Mouse (Mus musculus) hindbrain, embryonic 16.5 days (tissue): ENCODE data around the gene Dhrs13. TPM values are rescaled to one million over a fixed set of nuclear protein-coding genes. Genes with fewer than 3 reads are reported as not detected.

ENCODE experiments used
- ATAC-seq: fragments of 200-750 bp; cut with Nextera tagmentation; 2 replicates; pipeline ENCODE4 v1.8.0; 2017; ENCODE audit warnings: moderate TSS enrichment, moderate library complexity
- H3K27ac ChIP-seq: fragments of 300-500 bp; sonication (generic); 2 replicates; pipeline ENCODE4 v1.5.1; 2014; ENCODE audit warnings: low read depth, mild to moderate bottlenecking, control low read depth, low read length, moderate library complexity
- H3K27me3 ChIP-seq: fragments of 300-500 bp; sonication (generic); replicated peaks from 2 replicates; pipeline ENCODE4 v1.6.1; 2014; ENCODE audit warnings: low read length; ENCODE audit not compliant: control insufficient read depth, insufficient read depth
- H3K36me3 ChIP-seq: fragments of 300-500 bp; sonication (generic); 2 replicates; pipeline ENCODE4 v1.6.1; 2014; ENCODE audit warnings: mild to moderate bottlenecking, low read length, moderate library complexity, mixed read lengths; ENCODE audit not compliant: control insufficient read depth, insufficient read depth
- H3K4me1 ChIP-seq: fragments of 300-500 bp; sonication (generic); 2 replicates; pipeline ENCODE4 v1.6.1; 2014; ENCODE audit warnings: low read depth, low read length; ENCODE audit not compliant: control insufficient read depth, insufficient read depth
- H3K4me2 ChIP-seq: fragments of 300-500 bp; sonication (generic); 2 replicates; pipeline ENCODE4 v1.6.1; 2014; ENCODE audit warnings: mild to moderate bottlenecking, low read length, control low read depth, moderate library complexity
- H3K4me3 ChIP-seq: fragments of 300-500 bp; sonication (generic); 2 replicates; pipeline ENCODE4 v1.5.1; 2014; ENCODE audit warnings: mild to moderate bottlenecking, low read length, control low read depth, moderate library complexity
- H3K9ac ChIP-seq: fragments of 300-500 bp; sonication (generic); 2 replicates; pipeline ENCODE4 v1.6.1; 2014; ENCODE audit warnings: low read depth, mild to moderate bottlenecking, control low read depth, low read length, moderate library complexity
- H3K9me3 ChIP-seq: fragments of 300-500 bp; sonication (generic); 2 replicates; pipeline ENCODE4 v1.6.1; 2014; ENCODE audit warnings: mild to moderate bottlenecking, low read length, moderate library complexity; ENCODE audit not compliant: control insufficient read depth
- WGBS: fragments of 180-500 bp; shearing (Covaris S2); extraction: QIAGEN DNeasy Blood & Tissue Kit; methylation state at CpG from one replicate; pipeline ENCODE4 v1.1.7; 2014; 5-methylcytosine and 5-hydroxymethylcytosine counted together
- polyA plus RNA-seq: library from polyadenylated mRNA; unstranded; fragments of >200 nt; fragmentation: Nextera tagmentation; extraction: Ambion mirVana; gene quantifications from 2 replicates; pipeline ENCODE4 v1.2.1, GENCODE M21; 2015

Dhrs13 gene
- polyA plus RNA-seq, 1 experiment from 2014 or later, result 54.5 TPM

DNA sequence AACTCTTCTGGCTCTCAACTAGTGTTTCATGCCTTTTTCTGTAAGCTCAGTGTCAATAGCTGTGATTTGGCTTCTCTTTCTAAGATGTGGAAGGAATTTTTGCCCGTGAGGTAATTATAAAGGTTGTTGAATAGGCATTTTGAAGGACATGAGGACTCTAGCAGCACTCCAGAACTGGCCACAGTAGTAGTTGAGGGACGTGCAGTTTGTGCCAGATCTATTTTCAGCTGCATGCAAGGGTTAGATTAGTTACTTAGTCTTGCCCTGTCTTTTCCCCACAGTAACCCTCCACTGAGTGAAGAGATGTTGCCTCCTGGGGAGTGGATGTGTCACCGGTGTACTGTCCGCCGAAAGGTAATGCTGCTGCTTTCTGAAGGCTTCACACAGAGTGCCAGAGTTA lies 25.6 kb upstream of the Dhrs13 start:
- no peak for ATAC-seq
- H3K4me2 ChIP-seq, result no peak overlapping the region
- 92% methylated on average over 5 of the region's 5 CpGs for WGBS

GRCm38 (mm10) chr11:78019676-78020075 lies 12.4 kb upstream of the Dhrs13 start:
- 24% methylated on average over 4 of the region's 4 CpGs for WGBS

More for the DNA sequence above, 25.6 kb upstream of the Dhrs13 start:
- Histone ChIP-seq H3K4me1 (0 out of 2 replicates have a peak, but pooled peaks cover 2% of the 10 kb centered on the region), H3K27ac (no peak overlapping the region), H3K9me3 (no peaks in the 10 kb centered on the region), H3K27me3 (no peaks in the 10 kb centered on the region), H3K9ac (no peak overlapping the region), H3K36me3 (peaks cover 30% of the 10 kb centered on the region), H3K4me3 (no peak overlapping the region)

GRCm38 (mm10) chr11:78023607-78024006 lies 8.5 kb upstream of the Dhrs13 start:
- Histone ChIP-seq H3K4me3 (no peak overlapping the region), H3K36me3 (peaks cover 36% of the 10 kb centered on the region), H3K27me3 (no peaks in the 10 kb centered on the region), H3K4me2 (no peak overlapping the region), H3K27ac (no peak overlapping the region), H3K9me3 (no peaks in the 10 kb centered on the region), H3K4me1 (no peaks in the 10 kb centered on the region), H3K9ac (no peak overlapping the region)
- ATAC-seq, result no peak
- 87% methylated on average over 8 of the region's 8 CpGs for WGBS

More at GRCm38 (mm10) chr11:78019676-78020075, 12.4 kb upstream of the Dhrs13 start:
- Histone ChIP-seq H3K9ac (no peak overlapping the region), H3K9me3 (no peaks in the 10 kb centered on the region), H3K4me2 (no peak overlapping the region), H3K36me3 (peaks cover 29% of the 10 kb centered on the region), H3K4me1 (no peaks in the 10 kb centered on the region), H3K27ac (no peak overlapping the region), H3K27me3 (no peaks in the 10 kb centered on the region), H3K4me3 (no peak overlapping the region)
- ATAC-seq, result 0 out of 2 replicates have a peak, but pooled peaks have one; percentile 76

- peaks cover 21% of the 10 kb centered on the region for H3K4me1 ChIP-seq
- H3K4me3 ChIP-seq, result no peak overlapping the region
- peaks cover 27% of the 10 kb centered on the region for H3K36me3 ChIP-seq
- H3K27ac ChIP-seq, result no peak overlapping the region
- no peak overlapping the region for H3K4me2 ChIP-seq
- no peaks in the 10 kb centered on the region for H3K9me3 ChIP-seq
- WGBS, result 85% methylated on average over 8 of the region's 8 CpGs
- no peak for ATAC-seq
- H3K27me3 ChIP-seq, result no peaks in the 10 kb centered on the region
- no peak overlapping the region for H3K9ac ChIP-seq
Observed at GRCm38 (mm10) chr11:78029240-78029639, 2.8 kb upstream of the Dhrs13 start.

GRCm38 (mm10) chr11:78030600-78030999 lies 1.5 kb upstream of the Dhrs13 start:
- no peaks in the 10 kb centered on the region for H3K9me3 ChIP-seq
- H3K4me3 ChIP-seq, result no peak overlapping the region
- H3K27me3 ChIP-seq, result no peaks in the 10 kb centered on the region
- ATAC-seq, result no peak
- peaks cover 27% of the 10 kb centered on the region for H3K36me3 ChIP-seq
- H3K4me1 ChIP-seq, result peaks cover 21% of the 10 kb centered on the region
- H3K4me2 ChIP-seq, result no peak overlapping the region
- H3K9ac ChIP-seq, result no peak overlapping the region
- H3K27ac ChIP-seq, result no peak overlapping the region
- 76% methylated on average over 2 of the region's 2 CpGs for WGBS

- Histone ChIP-seq H3K4me1 (peaks cover 21% of the 10 kb centered on the region), H3K27ac (peak overlapping the region; percentile 95; the same call in 1 of the 2 replicates), H3K9me3 (no peaks in the 10 kb centered on the region), H3K9ac (no peak overlapping the region; the same call in 1 of the 2 replicates), H3K36me3 (peaks cover 22% of the 10 kb centered on the region), H3K4me3 (peak overlapping the region; percentile 77), H3K27me3 (no peaks in the 10 kb centered on the region), H3K4me2 (peak overlapping the region; percentile 79)
- WGBS, result 43% methylated on average over 6 of the region's 6 CpGs
- ATAC-seq, result no peak
Observed at GRCm38 (mm10) chr11:78031389-78031788, 691 bp upstream of the Dhrs13 start.

- H3K4me2 ChIP-seq, result peak overlapping the region; percentile 79
- no peaks in the 10 kb centered on the region for H3K9me3 ChIP-seq
- peak overlapping the region; percentile 77 for H3K4me3 ChIP-seq
- peak overlapping the region; percentile 95 for H3K27ac ChIP-seq
- peaks cover 27% of the 10 kb centered on the region for H3K4me1 ChIP-seq
- H3K36me3 ChIP-seq, result peaks cover 13% of the 10 kb centered on the region
- 4% methylated on average over 5 of the region's 5 CpGs for WGBS
- H3K27me3 ChIP-seq, result no peaks in the 10 kb centered on the region
- H3K9ac ChIP-seq, result peak overlapping the region; percentile 93
- ATAC-seq, result no peak
Observed at GRCm38 (mm10) chr11:78032809-78033195, 722 bp downstream of the Dhrs13 start.

DNA sequence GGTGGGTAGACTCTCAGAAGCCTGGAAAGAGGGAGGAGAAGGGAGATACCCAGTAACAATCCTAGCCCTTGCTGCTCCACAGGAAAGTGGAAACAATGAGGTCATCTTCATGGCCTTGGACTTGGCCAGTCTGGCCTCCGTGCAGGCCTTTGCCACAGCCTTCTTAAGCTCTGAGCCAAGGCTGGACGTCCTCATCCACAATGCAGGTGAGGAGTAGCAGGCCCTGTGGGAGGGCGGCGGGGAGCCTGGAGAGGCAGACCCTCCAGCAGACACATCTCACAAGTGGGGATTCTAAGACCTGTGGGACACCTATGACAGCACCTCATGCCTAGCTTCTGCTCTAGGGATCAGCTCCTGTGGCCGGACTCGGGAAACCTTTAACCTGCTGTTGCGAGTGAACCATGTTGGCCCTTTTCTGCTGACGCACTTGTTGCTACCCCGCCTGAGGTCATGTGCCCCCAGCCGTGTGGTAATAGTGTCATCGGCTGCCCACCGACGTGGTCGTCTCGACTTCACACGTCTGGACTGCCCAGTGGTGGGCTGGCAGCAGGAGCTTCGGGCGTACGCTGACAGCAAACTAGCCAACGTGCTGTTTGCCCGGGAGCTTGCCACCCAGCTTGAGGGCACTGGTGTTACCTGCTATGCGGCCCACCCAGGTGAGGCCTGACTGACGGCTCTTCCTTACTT lies 2.0 kb downstream of the Dhrs13 start:
- H3K4me2 ChIP-seq, result no peak overlapping the region
- no peak for ATAC-seq
- H3K4me1 ChIP-seq, result peaks cover 33% of the 10 kb centered on the region
- H3K27me3 ChIP-seq, result no peaks in the 10 kb centered on the region
- WGBS, result 95% methylated on average over 23 of the region's 23 CpGs
- no peaks in the 10 kb centered on the region for H3K9me3 ChIP-seq
- no peak overlapping the region for H3K4me3 ChIP-seq
- H3K9ac ChIP-seq, result no peak overlapping the region
- H3K36me3 ChIP-seq, result peaks cover 9% of the 10 kb centered on the region
- H3K27ac ChIP-seq, result no peak overlapping the region

DNA sequence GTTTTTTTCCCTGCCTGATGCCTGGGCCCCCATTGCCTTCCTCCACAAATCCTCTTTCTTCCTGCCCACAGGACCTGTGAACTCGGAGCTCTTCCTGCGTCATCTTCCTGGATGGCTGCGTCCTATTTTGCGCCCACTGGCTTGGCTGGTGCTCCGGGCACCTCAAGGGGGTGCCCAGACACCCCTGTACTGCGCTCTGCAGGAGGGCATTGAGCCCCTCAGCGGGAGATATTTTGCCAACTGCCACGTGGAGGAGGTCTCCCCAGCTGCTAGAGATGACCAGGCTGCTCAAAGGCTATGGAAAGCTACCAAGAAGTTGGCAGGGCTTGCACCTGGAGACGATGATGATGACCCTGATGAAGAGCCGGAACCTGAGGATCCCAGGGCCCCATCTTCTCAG lies 4.7 kb downstream of the Dhrs13 start:
- Histone ChIP-seq H3K27ac (no peak overlapping the region), H3K4me2 (no peak overlapping the region), H3K9me3 (no peaks in the 10 kb centered on the region), H3K27me3 (no peaks in the 10 kb centered on the region), H3K4me1 (peaks cover 33% of the 10 kb centered on the region), H3K9ac (no peak overlapping the region), H3K36me3 (peaks cover 7% of the 10 kb centered on the region; the same call in 1 of the 2 replicates), H3K4me3 (no peak overlapping the region)
- WGBS, result 79% methylated on average over 10 of the region's 10 CpGs
- no peak for ATAC-seq
